Mouse (Mus musculus) ES-Bruce4 (cell line): ENCODE results near the gene Gpat2.

Experiments used
- CTCF ChIP-seq: IDR thresholded peaks from one replicate; pipeline ENCODE4 v1.8.1; 2011; ENCODE audit warnings: low read depth, low read length
- EP300 ChIP-seq: IDR thresholded peaks from 2 replicates; pipeline ENCODE4 v1.6.1; 2011; ENCODE audit warnings: low read depth, low read length; ENCODE audit not compliant: insufficient read depth
- POLR2A ChIP-seq: IDR thresholded peaks from one replicate; pipeline ENCODE4 v1.8.1; 2011; ENCODE audit warnings: low read length; ENCODE audit not compliant: insufficient read depth

DNA sequence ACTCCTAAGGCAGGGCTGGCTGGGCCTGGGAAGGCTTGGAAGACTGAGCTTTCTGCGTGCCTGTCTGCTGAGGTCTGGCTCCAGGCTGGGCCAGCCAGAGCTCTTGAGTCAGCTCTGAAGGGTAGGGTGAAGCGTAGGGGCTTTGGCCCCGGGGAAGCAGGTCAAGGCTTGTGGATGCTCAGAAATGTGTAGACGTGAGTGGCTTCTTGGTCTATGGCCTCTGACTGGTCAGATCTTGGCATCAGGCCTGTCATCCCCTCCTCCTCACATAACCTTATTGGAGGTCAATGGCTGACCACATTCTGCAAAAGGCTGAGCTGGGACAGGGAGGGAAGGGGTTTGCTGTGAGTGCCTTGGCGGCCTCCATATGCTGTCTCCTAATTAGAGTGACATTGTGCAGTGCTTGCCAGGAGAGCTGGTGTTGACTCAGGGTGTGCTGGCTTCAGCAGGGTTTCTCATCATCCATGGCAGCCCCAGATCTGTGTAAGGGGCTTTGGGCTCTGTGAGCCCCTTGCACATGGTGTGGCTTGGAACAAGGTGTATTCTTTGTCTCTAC is 30.3 kb upstream of the Gpat2 start:
- TF ChIP-seq EP300 (no peak), POLR2A (no peak), CTCF (no peak)
